ENCODE assay signal across 27 mouse cellular contexts in genomic region chr13:88650135-88650534, GRCm38 (mm10).
"Had no signal": no experiment of that assay in that cellular context is flagged by ENCODE, and none has a peak within 500 bp of the region (broad histone marks: within the 10 kb centered on the region; RNA-seq: fewer than 3 reads in every experiment).

No protein-coding gene starts in this region.

- H3K4me2 ChIP-seq: heart, embryonic 11.5 days; heart, embryonic 13.5 days; heart, embryonic 15.5 days; hindbrain, embryonic 13.5 days; hindbrain, embryonic 15.5 days; limb, embryonic 13.5 days; limb, embryonic 15.5 days; liver, embryonic 12.5 days had no signal

- H3K27ac ChIP-seq: heart, adult 2 months; heart, embryonic 13.5 days; heart, embryonic 15.5 days; hindbrain, embryonic 13.5 days; hindbrain, embryonic 15.5 days; hindbrain, postnatal 0 days; layer of hippocampus, adult 2 months; limb, embryonic 13.5 days; limb, embryonic 15.5 days; liver, embryonic 12.5 days; liver, embryonic 14.5 days had no signal

- H3K9me3 ChIP-seq: heart, embryonic 13.5 days; heart, embryonic 15.5 days; hindbrain, embryonic 13.5 days; hindbrain, embryonic 15.5 days; limb, embryonic 13.5 days; limb, embryonic 15.5 days; liver, embryonic 12.5 days had no signal

- H3K27me3 ChIP-seq: heart, embryonic 13.5 days; heart, embryonic 15.5 days; hindbrain, embryonic 13.5 days; hindbrain, embryonic 15.5 days; limb, embryonic 13.5 days; limb, embryonic 15.5 days; liver, embryonic 12.5 days had no signal

- ATAC-seq: hindbrain, postnatal 0 days; intestine, embryonic 16.5 days; liver, embryonic 12.5 days had no signal

- H3K36me3 ChIP-seq: heart, embryonic 13.5 days; heart, embryonic 15.5 days; hindbrain, embryonic 13.5 days; hindbrain, embryonic 15.5 days; limb, embryonic 13.5 days; limb, embryonic 15.5 days; liver, embryonic 12.5 days had no signal

- H3K9ac ChIP-seq: heart, embryonic 13.5 days; heart, embryonic 15.5 days; hindbrain, embryonic 13.5 days; hindbrain, embryonic 15.5 days; limb, embryonic 13.5 days; limb, embryonic 15.5 days; liver, embryonic 12.5 days; liver, embryonic 14.5 days had no signal

- H3K4me3 ChIP-seq: heart, adult 2 months; heart, embryonic 13.5 days; heart, embryonic 15.5 days; hindbrain, embryonic 13.5 days; hindbrain, embryonic 15.5 days; layer of hippocampus, adult 2 months; limb, embryonic 13.5 days; limb, embryonic 15.5 days; liver, embryonic 12.5 days had no signal

- H3K4me1 ChIP-seq: heart, embryonic 13.5 days; heart, embryonic 15.5 days; hindbrain, embryonic 15.5 days; limb, embryonic 13.5 days; limb, embryonic 15.5 days; liver, embryonic 12.5 days had no signal

- DNase-seq: gastrocnemius, postnatal 14 days; gastrocnemius, postnatal 36 days; heart, adult 11 months; heart, adult 2 months; heart, postnatal 14 days; heart, postnatal 36 days; kidney, adult 11 months; kidney, adult 2 months; kidney, adult 9 months; kidney, postnatal 10 days; kidney, postnatal 25 days; kidney, postnatal 4 days; layer of hippocampus, adult 9-11 months; layer of hippocampus, postnatal 36 days; left cerebral cortex, postnatal 4 days had no signal
